Mouse (Mus musculus) urinary bladder, postnatal 14 days (tissue): ENCODE data around the gene Pak1.

Experiments used
- DNase-seq: peaks from one replicate; pipeline ENCODE4 v3.0.0; 2021; ENCODE audit warnings: low spot score

Gene Pak1

DNA sequence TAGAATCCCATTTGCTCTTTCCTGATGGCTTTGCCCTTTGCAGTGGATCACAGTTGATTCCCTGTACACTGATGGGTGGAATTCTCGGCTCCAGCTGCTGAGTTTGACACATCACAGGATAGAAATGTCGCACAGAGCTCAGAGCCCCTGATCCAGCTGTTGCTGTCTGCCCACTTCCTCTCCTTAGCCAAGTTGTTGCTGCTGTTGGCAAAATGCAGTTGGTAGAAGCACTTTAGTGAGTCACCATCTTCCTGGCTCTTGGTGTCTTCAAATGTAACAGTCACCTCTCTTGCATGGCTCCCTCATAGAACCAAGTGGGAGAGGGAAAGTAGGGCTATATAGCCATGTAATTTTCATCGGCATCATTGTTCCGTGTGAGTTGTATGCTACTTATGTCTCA lies 11.2 kb upstream of the Pak1 start:
- no peak for DNase-seq

DNA sequence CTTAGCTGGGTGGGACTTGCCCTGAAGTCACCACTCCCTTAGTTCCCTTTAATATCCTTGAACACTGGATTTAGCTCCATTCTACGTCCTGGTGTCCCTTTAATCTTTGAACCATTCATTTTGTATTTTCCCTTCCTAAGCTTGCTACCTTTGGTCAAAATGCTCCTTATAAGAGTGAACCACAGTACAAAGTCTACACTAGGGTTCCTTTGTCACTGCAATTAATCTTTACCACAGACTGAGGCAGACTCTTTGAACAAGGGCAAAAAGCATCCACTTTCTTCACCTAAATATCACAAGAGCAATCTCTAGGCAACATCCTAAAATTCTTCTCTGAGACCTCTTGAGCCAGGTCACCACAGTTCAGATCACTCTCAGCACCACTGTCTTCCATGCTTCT lies 8.1 kb upstream of the Pak1 start:
- DNase-seq: no peak

DNA sequence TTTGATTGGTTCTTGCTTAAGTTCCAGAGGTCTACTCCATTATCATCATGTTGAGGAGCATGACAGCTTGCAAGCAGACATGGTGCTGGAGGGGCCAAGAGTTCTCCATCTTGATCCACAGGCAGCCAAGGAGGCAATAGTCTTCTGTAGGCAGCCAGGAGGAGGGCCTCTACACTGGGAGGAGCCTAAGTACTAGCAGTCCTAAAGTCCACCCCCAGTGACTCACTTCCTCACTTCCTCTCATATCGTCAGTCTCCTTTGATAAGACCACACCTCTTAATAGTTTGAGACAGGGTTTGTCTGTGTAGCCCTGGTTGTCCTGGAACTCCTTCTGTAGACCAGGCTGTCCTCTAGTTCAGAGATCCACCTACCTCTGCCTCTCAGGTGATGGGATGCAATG lies 7.5 kb upstream of the Pak1 start:
- DNase-seq: no peak

DNA sequence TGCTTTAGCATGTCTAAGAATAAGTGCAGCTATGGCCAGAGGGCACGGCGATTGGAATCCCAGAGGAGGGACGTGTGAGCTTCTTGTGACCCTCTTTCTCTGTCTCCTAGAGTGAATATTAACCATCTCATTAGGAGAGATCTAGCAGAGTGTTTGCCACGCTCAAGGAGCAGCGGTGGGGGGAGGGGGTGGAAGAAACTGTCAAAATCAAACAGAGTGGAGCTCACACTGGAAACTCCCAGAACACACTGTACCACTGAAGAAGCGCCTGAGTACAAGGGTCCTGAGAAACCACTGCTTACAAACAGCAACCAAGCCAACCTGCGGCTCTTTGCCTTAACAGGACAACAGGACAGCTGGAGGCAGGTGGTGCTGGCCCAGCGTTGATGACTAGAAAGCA lies 6.8 kb upstream of the Pak1 start:
- DNase-seq: no peak

DNA sequence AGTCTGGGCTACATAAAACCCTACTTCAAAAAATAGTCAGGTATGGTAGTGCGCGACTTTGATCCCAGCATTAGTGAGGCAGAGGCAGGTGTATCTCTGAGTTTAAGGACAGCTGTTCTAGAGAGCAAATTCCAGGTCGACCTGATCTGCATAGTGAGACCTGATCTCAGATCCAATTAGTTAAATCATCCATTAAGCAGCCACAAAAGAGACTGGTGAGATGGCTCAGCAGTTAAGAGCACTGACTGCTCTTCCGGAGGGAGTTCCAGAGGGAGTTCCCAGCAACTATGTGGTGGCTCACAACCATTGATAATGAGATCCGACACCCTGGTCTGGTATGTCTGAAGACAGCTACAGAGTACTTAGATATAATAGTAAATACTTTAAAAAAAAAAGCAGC lies 4.8 kb upstream of the Pak1 start:
- no peak for DNase-seq

DNA sequence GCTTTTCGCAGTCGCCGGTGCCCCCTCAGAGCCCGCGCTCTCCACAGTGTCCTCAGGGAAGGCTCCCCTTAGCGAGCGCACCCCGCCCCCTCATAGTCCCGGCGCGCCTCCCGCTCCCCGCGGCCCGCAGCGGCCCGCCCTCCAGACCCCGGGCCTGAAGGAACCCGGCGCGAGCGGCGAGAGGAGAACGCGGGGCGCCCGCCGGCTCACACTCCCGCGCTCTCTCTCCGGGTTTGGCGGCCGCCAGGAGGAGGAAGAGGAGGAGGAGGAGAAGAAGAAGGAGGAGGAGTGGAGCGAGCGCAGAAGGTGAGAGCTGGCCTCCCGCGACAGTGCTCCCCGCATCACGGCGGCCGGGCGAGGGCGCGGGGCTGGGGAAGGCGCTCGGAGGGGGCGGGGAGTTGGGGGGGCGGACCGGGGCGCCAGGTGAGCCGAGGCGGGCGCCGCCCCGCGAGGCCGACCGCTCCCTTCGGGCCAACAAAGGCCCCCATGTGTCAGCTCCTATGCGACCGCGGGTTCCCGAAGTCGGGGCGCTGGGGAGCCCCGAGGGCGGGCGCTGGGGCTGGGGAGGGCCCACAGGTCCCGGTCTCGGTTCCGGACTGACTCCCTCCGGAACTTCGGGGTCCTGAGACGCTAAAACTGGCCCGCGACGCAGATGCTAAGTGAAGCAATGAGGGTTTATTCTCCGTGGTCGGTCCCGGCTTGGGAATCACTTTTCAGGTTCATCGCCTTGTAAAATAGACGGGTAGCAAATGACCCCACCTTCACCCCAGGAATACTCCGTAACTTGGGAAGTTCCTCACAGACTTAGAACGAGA lies 535 bp downstream of the Pak1 start:
- DNase-seq: peak; percentile 25

DNA sequence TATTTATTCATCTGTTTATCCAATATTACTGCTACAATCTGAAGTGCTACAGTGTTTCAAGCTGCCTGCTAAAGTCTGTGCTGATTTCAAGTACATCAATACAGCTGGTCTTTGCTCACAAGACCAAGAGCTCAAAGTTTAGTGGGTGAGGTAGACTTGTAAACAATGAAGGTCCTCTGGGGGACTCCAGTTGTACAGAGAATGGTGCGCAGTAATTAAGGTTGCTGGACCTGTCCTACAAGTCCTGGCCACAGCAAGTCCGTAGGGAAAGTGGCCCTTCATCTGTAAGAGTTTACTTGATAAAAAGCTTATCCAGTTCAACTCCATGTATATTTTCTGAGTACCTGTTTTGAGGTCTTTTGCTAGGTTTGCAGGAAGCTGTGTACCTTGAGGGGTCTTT lies 1.9 kb downstream of the Pak1 start:
- DNase-seq: peak; percentile 33

DNA sequence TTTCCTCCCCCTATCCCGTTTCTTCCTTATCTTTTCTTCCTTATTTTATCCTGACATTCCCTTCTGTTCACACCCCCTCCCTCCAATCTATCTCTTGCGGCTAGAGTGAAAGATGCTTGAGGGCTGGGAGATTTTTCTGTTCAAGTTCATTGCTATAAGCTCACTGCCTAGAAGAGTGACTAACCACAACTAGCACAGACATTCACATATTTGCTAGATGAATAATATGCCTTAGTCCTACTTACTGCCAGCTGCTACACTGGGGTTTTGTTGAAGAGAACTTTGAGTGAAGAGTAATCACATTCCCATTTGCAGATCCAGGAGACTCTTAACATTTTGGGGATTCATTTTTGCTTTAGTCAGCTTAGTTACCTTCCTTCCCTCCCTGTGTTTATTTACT lies 4.0 kb downstream of the Pak1 start:
- no peak for DNase-seq

DNA sequence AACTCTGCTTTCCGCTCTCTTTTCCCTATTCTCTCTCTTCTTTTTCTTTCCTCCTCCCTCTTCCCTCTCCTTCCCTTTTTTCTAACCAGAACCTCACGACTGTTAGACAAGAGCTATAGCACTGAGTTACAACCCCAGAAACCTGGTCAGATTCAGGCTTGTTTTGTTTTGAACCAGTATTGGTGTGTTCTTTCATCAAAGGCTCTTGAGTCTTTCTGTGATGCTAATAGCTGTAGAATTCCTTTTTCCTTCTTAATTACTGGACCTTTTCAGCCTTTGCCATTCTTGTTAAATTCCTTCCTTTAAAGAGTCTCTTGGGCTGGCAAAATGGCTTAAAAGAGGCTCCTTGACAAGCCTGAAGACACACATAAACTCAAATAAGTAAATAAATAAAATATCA lies 14.8 kb downstream of the Pak1 start:
- DNase-seq: no peak

DNA sequence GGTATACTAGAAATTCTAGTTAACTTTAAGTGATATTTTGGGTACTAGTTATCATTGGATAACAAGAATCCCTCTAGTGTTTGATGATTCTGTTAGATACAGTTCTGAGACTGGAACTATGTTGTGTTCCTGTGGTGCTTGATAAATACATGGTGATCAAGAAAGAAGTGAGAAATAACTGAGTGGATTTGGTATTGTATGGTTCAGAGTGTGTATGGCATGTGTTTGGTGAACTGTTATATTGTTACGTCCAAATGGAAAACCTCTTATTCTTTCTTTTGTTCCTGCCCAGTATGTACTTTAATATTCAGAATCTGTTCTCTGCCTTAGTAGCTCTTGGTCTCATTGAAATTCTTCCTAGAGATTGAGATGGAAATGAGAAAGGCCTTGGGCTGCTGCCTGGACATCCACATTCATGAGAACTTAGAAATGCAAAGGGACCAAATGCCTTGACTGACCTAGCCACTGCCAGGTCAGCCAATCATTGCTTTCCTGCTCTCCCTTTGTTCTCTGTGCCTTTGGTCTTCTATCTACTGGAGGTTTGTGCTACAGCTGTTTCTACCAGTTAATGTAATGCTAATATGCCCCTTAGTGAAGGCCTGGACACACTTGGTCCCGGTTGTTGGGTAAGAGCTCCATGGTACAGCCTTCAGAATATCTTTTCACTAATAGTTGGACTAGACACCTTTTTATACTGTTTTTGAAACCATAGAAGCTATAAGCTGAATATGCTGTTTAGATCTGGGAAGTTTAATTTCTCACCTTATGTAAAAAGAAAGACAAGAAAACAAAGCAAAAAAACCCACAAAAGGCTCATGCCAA lies 16.1 kb downstream of the Pak1 start:
- no peak for DNase-seq

DNA sequence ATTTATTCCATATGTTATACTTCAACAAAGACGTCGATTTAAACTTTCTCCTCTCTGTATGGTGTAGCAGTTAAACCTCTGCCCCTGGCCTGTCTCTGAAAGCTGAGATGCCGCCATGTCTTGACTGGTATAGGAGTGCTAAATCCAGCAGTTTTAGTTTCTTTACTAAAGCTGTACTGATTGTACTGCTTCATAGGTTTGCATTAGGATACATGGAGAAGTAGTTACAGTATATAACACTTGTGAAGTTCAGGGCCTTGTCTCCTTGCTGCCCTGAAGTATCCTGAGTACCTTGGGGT lies 16.7 kb downstream of the Pak1 start:
- no peak for DNase-seq

DNA sequence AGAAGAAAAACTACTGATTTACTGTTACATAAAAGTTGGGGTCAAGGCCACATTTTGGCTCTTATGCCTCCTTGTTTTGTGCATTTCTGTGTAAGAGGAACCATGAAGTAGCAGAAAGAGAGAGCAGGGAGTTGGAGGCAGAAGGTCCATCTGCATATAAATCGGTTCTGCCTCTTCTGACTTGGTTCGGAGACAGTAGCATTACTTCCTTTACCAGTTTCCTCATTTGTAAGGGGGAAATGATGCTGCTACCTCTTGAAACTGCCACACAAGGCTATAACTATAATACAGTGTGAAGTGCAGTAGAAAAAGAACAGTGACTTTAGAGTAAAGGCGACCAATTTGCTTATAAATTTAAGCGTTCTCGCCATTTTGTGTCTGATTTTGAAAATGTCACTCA lies 21.0 kb downstream of the Pak1 start:
- no peak for DNase-seq

DNA sequence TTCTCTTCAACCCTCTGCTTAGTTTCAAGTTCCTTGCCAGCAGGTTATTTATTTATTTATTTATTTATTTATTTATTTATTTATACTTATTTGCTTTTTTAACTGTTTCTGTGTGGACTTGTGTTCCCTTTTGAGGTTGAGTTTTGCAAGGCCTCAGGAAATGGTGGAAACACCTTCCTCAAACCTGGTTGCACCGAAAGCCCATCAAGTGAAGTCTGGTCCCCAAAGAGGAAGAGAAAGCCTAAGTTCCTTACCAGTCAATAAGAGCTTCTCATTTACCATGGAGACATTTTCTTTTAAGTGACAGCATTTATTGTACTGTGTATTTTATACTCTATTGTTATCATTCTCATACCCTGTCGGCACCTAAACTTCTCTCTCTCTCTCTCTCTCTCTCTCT lies 33.5 kb downstream of the Pak1 start:
- DNase-seq: no peak

DNA sequence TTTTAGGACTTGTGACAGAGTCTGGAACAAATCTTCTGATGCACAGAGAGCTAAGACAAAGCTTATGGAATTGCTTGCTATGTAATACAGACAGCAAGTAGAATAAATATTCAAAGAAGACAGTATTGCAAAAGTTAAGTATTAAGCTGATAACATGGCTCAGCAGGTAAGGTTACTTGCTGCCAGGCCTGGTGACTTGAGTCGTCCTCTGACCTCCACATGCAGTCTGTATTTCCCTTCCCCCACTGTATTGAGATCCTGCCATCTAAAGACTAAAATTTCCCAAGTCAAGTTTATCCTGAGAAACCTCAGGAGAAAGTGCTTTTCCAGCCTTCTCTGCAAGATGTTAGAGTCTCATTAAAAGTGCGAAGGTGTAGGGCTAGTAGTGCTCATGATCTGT lies 40.8 kb downstream of the Pak1 start:
- DNase-seq: no peak

DNA sequence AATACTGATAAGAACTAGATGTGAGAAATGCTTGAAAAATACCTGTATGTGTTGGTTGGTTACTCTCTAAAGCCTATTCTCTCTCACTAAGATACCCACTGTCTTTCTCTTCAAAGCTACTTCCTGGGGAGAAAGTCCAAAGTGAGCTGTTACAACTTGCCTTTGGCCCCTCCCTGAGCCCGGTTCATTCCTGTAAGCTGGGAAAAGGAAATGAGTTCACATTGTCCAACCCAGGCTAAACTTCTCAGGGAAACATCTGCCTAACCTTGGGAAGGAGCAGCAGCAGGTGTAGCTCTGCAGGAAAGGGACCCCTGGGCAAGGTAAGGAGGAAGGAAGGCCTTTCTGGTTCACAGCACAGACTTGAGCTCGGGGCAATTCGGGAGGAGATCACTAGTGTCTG lies 42.4 kb downstream of the Pak1 start:
- peak; percentile 28 for DNase-seq

DNA sequence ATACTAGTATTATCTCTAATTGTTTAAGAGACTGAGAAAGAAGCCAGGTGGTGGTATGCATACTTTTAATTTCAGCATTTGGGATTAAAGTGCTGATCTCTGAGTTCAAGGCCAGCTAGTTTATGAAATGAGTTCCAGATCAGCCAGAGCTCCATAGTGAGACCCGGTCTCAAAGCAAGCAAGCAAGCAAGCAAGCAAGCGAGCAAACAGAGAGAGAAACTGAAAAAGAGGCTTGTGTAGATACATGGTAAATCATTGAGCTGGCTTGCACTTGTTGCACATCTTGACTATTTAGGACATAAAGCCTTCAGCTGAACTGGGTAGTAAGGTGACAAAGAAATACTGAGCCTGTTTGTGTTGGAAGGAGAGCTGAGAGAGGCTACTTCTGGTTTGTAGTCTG lies 44.6 kb downstream of the Pak1 start:
- no peak for DNase-seq

DNA sequence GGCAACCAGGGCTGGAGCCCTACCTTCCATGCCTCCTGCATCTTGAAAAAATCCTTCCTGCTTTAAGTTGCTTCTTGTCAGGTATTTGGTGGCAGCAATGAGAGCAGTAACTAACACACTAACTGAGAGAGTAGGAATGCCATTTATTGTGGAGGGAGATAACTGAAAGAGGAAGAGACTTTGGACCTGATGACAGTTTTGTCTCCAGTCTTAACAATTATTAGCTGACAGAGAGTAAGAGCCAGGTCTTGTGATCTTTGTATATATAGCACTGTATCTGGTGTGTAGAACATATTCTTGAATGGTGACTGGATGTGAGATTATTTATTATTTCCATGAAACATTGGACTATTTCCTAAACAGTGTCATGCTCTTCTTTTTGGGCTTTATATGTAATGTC lies 50.2 kb downstream of the Pak1 start:
- no peak for DNase-seq

DNA sequence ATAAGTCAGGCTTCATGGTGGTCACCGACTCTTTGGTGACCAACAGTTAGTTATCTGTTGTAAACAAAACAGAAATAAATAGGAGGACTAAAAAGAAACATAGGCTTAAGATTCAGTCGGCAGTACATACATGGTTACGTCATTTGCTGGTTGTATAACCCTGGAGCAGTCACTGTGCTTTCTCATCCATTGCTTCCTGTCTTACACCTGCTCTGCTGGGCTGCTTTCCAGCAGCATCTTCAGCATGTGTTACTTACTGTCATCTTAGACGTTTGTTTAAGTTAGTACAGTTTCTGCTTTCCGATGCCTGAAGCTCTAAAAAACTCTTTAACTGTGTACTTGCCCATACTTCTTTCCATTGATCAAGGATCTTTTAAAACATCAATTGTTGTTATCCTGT lies 53.0 kb downstream of the Pak1 start:
- no peak for DNase-seq

DNA sequence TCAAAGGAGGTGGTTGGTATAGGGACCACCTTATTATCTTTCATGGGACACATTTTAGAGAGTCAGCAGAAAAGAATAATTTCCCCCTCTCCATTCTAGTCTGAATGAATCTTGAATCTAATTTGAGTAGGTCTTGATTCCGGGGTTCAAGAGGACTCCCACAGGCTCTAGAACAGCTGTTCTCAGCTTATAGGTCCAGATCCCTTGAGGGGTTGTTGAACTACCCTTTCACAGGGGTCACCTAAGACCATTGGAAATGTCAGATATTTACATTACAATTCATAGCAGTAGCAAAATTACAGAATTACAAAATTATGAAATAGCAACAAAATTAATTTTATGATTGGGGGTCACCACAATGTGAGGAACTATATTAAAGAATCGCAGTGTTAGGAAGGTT lies 54.0 kb downstream of the Pak1 start:
- DNase-seq: no peak

DNA sequence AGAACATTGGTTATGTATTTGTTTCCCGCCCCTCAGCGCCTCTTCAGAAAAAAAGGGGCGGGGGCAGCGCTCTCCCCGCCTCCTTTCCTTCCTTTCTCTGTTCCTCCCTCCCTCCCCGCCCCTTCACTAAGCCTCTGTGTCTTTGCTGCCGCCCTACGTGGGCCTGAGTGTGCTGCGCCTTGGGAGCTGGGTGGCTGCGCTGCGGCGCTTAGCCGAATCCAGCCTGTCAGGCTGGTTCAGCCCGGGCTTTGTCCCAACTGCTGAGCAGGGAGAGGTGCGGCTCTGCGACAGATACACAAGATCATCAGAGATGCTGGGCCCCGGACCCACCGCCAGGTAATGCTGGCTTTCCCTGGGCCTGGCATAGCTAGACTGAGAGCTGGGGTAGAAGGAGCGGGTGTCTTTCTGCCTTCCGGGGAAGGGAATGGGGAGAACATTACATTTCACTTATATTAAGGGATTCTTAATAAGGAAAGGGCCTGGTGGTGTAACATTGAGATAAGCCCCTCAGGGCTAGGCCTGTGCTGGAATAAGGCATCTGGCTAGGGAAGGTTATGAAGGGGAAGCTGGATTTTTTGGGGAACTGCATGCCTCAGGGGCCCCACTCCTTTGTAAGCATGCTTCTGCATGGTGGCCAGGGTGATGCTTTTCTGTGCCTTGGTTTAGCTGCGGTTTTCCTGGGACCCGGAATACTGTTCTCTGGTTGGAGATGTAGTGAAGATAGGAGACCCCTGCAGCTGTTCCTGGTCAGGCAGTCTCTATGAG lies 54.6 kb downstream of the Pak1 start:
- DNase-seq: peak; percentile 71

DNA sequence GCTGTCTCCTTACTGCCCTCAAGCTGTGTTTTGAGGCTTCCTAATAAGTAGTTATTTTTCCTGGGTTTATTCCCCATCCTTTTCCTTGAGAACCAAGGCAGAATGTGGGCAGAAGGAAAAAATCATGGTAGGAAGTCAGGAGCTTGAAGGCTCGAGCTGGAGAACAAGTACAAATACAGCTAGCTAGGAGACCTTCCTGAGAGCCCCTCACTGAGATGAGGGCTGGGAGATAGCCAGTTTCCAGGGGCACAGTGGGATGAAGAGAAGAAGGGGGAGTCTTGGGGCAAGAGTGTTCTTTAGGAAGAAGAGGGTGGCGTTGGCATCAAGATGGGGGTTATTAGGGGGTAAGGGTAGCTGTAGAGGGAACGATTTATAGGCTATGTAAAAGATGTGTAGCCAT lies 56.1 kb downstream of the Pak1 start:
- no peak for DNase-seq

DNA sequence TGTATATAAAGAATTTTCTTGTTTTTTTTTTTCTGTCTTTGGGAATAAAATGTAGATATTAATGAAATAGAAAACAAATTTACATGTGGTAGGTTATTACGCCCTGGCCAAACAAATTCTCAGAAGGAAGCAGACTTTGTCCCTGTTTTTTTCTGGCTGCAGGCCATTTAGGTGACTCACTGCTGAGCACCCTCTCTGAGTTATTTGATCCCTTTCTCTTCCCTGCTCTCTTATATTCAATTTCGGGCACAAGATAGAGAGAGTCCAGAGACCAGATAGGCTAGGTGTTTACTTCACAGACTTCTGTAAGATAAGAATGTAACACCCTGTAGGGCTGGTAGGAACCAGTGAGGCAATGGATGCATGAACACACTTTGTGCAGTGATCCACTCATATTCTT lies 57.2 kb downstream of the Pak1 start:
- DNase-seq: peak; percentile 59

DNA sequence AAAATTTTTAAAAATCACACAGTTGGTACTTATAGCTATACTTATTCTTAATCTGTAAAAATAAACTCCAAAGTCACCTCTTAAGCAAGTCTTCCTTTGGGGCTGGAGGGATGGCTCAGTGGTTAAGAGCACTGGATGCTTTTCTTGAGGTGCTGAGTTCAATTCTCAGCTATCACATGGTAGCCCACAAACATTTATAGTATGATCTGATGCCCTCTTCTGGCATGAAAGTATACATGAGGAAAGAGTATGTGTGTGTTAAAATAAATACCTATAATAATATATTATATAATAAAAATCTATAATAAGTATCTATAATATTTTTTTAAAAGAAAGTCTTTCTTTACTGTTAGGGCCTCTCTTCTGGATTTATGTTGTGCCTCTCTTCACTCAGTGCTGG lies 58.2 kb downstream of the Pak1 start:
- DNase-seq: no peak
